Mouse (Mus musculus) mouse embryonic stem cell (cell line): ENCODE measurements around the gene Gucy1b2.

Experiments
- in situ Hi-C, 2 experiments: fragments of 300-500 bp; cut with MboI; formaldehyde crosslinking; loops; 1 replicate in 1 of 2; 3 replicates in 1 of 2; pipeline ENCODE4 v1.14.3; 2019 to 2020; ENCODE audit warnings: low sequenced_read_pairs in 2 of 2, low pct_unique_long_range_greater_than_20kb in 1 of 2, mixed read lengths in 1 of 2; ENCODE audit not compliant: unreplicated experiment in 1 of 2

The Gucy1b2 gene

GRCm38 (mm10) chr14:62383786-62384299 is 72.2 kb downstream of the Gucy1b2 start:
- in situ Hi-C loops: no loop called here

GRCm38 (mm10) chr14:62383109-62383508 is 73.0 kb downstream of the Gucy1b2 start:
- in situ Hi-C loops: no loop called here

GRCm38 (mm10) chr14:62380606-62381005 is 75.5 kb downstream of the Gucy1b2 start:
- in situ Hi-C loops: no loop called here

- in situ Hi-C loops: no loop called here
Measured at GRCm38 (mm10) chr14:62379391-62379790, 76.7 kb downstream of the Gucy1b2 start.

- in situ Hi-C loops: no loop called here
Measured at GRCm38 (mm10) chr14:62376115-62376514, 80.0 kb downstream of the Gucy1b2 start.

- in situ Hi-C loops: no loop called here
Measured at GRCm38 (mm10) chr14:62375694-62376093, 80.4 kb downstream of the Gucy1b2 start.

GRCm38 (mm10) chr14:62374001-62374400 is 82.1 kb downstream of the Gucy1b2 start:
- in situ Hi-C loops: no loop called here

GRCm38 (mm10) chr14:62370819-62371218 is 85.3 kb downstream of the Gucy1b2 start:
- in situ Hi-C loops: no loop called here

- in situ Hi-C loops: no loop called here
Measured at GRCm38 (mm10) chr14:62363774-62364173, 92.3 kb downstream of the Gucy1b2 start.

- in situ Hi-C loops: no loop called here
Measured at GRCm38 (mm10) chr14:62361263-62361980, 94.7 kb downstream of the Gucy1b2 start.

GRCm38 (mm10) chr14:62355201-62355600 is 100.9 kb downstream of the Gucy1b2 start:
- in situ Hi-C loops: no loop called here

- in situ Hi-C loops: no loop called here
Measured at GRCm38 (mm10) chr14:62353793-62354192, 102.3 kb downstream of the Gucy1b2 start.

- in situ Hi-C loops: no loop called here
Measured at GRCm38 (mm10) chr14:62353372-62353771, 102.7 kb downstream of the Gucy1b2 start.

GRCm38 (mm10) chr14:62350890-62351289 is 105.2 kb downstream of the Gucy1b2 start:
- in situ Hi-C loops: no loop called here

- in situ Hi-C loops: no loop called here
Measured at GRCm38 (mm10) chr14:62350186-62350585, 105.9 kb downstream of the Gucy1b2 start.

GRCm38 (mm10) chr14:62349786-62350185 is 106.3 kb downstream of the Gucy1b2 start:
- in situ Hi-C loops: no loop called here

- in situ Hi-C loops: no loop called here
Measured at GRCm38 (mm10) chr14:62347103-62347502, 109.0 kb downstream of the Gucy1b2 start.

- in situ Hi-C loops: no loop called here
Measured at GRCm38 (mm10) chr14:62346570-62346969, 109.5 kb downstream of the Gucy1b2 start.
